Mouse (Mus musculus): Measurements from ENCODE around the gene Ugt1a1.

- TF ChIP-seq EP300 (IDR thresholded peaks at IDR 0.05) (no peak), CTCF (IDR thresholded peaks at IDR 0.05) (no peak)
Measured at GRCm38 (mm10) chr1:88231803-88232499, 20.2 kb downstream of the Ugt1a1 start.

Data from lung, postnatal 0 days (tissue).